Comparison of ENCODE assay signal across 21 mouse cellular contexts in genomic region chr11:20993580-20993979, GRCm38 (mm10).
DNase-seq lines count a peak whose midpoint lies in the region; ATAC-seq and TF ChIP-seq lines count a peak whose summit lies in the region.
"Had no signal": no experiment of that assay in that cellular context is flagged by ENCODE, and none has a peak within 500 bp of the region (broad histone marks: within the 10 kb centered on the region; RNA-seq: fewer than 3 reads in every experiment).

No protein-coding gene starts in this region.

- no peaks in the 10 kb centered on the region for H3K9me3 ChIP-seq in forebrain, embryonic 10.5 days
- H3K9me3 ChIP-seq in forebrain, embryonic 11.5 days (ENCODE audit: control insufficient read depth, low read length) = no peaks in the 10 kb centered on the region
- no peaks in the 10 kb centered on the region for H3K9me3 ChIP-seq in liver, postnatal 0 days (ENCODE audit: low read length)
- H3K9me3 ChIP-seq in liver, embryonic 11.5 days (ENCODE audit: control insufficient read depth, low read length) = no peaks in the 10 kb centered on the region
- H3K9me3 ChIP-seq: forebrain, embryonic 13.5 days; G1E; hindbrain, embryonic 15.5 days had no signal

- H3K79me2 ChIP-seq in liver, adult 2 months (ENCODE audit: control insufficient read depth, insufficient read depth, low read length) = no peaks in the 10 kb centered on the region

- no peak for TF ChIP-seq CTCF in liver, adult 2 months (IDR thresholded peaks at IDR 0.05; ENCODE audit: low read depth, low read length)
- no peak for TF ChIP-seq CTCF in liver, postnatal 0 days (IDR thresholded peaks at IDR 0.05; ENCODE audit: low read depth)
- TF ChIP-seq CTCF in thymus, adult 2 months (IDR thresholded peaks at IDR 0.05; ENCODE audit: borderline replicate concordance, control insufficient read depth, extremely low read depth, insufficient read depth, low read length, poor library complexity) = no peak

- H3K4me1 ChIP-seq in forebrain, embryonic 10.5 days = no peaks in the 10 kb centered on the region
- H3K4me1 ChIP-seq in forebrain, embryonic 11.5 days (replicated peaks; ENCODE audit: control insufficient read depth, insufficient read depth, low read length) = no peaks in the 10 kb centered on the region
- peaks cover 6% of the 10 kb centered on the region for H3K4me1 ChIP-seq in liver, adult 2 months (ENCODE audit: control insufficient read depth, insufficient read depth, low read length)
- H3K4me1 ChIP-seq in liver, postnatal 0 days (ENCODE audit: insufficient read depth) = peaks cover 3% of the 10 kb centered on the region; the same call in 1 of the 2 replicates
- no peaks in the 10 kb centered on the region for H3K4me1 ChIP-seq in liver, embryonic 11.5 days (replicated peaks; ENCODE audit: control insufficient read depth, insufficient read depth, low read length)
- no peaks in the 10 kb centered on the region; the same call in 1 of the 2 replicates for H3K4me1 ChIP-seq in thymus, adult 2 months (replicated peaks; ENCODE audit: control insufficient read depth, insufficient read depth, low read length)
- H3K4me1 ChIP-seq: forebrain, embryonic 13.5 days; hindbrain, embryonic 12.5 days had no signal

- no peak for TF ChIP-seq POLR2A in liver, adult 2 months (IDR thresholded peaks at IDR 0.05; ENCODE audit: extremely low read depth, insufficient read depth, low read length)
- TF ChIP-seq POLR2A in thymus, adult 2 months (IDR thresholded peaks at IDR 0.05; ENCODE audit: control insufficient read depth, extremely low read depth, insufficient read depth, low read length, poor library complexity) = no peak

- H3K9ac ChIP-seq in forebrain, embryonic 11.5 days (ENCODE audit: low read length) = no peak overlapping the region
- H3K9ac ChIP-seq in liver, adult 2 months (ENCODE audit: low read depth, low read length) = no peak overlapping the region
- H3K9ac ChIP-seq in liver, postnatal 0 days (replicated peaks) = no peak overlapping the region
- H3K9ac ChIP-seq in liver, embryonic 11.5 days (ENCODE audit: low read depth, low read length) = no peak overlapping the region
- H3K9ac ChIP-seq: forebrain, embryonic 13.5 days; hindbrain, embryonic 12.5 days; hindbrain, embryonic 15.5 days had no signal

- no peak for TF ChIP-seq EP300 in liver, postnatal 0 days (IDR thresholded peaks at IDR 0.05; ENCODE audit: low read depth)

- peak; percentile 10 for DNase-seq in forebrain, embryonic 10.5 days (ENCODE audit: extremely low spot score, low spot score)
- no peak for DNase-seq in forebrain, embryonic 11.5 days (ENCODE audit: low spot score)
- peak; percentile 82 for DNase-seq in liver, adult 2 months (ENCODE audit: extremely low read depth, low read depth, low spot score)
- DNase-seq in liver, postnatal 0 days = no peak
- peak; percentile 29 for DNase-seq in liver, embryonic 11.5 days (ENCODE audit: low spot score)
- no peak for DNase-seq in kidney, postnatal 36 days
- no peak for DNase-seq in thymus, adult 2 months
- DNase-seq: adrenal gland, adult 2 months; adrenal gland, postnatal 14 days; cerebellum, adult 18-20 months; cerebellum, adult 9-10 months; cerebellum, postnatal 14 days; gastrocnemius, postnatal 14 days; heart, adult 11 months had no signal

- no peak for ATAC-seq in forebrain, embryonic 11.5 days (replicated peaks; ENCODE audit: low FRiP score)
- no peak for ATAC-seq in liver, postnatal 0 days
- no peak for ATAC-seq in liver, embryonic 11.5 days (replicated peaks; ENCODE audit: low FRiP score)
- ATAC-seq: forebrain, embryonic 13.5 days; forebrain, embryonic 16.5 days; Patski had no signal

- no peak overlapping the region for H3K4me2 ChIP-seq in forebrain, embryonic 11.5 days (ENCODE audit: low read depth, low read length, severe bottlenecking)
- H3K4me2 ChIP-seq in liver, postnatal 0 days (ENCODE audit: low read depth, low read length) = no peak overlapping the region
- no peak overlapping the region for H3K4me2 ChIP-seq in liver, embryonic 11.5 days
- H3K4me2 ChIP-seq: forebrain, embryonic 13.5 days; heart, embryonic 11.5 days; hindbrain, embryonic 12.5 days; hindbrain, embryonic 15.5 days had no signal

- H3K27ac ChIP-seq in forebrain, embryonic 10.5 days = no peak overlapping the region
- H3K27ac ChIP-seq in forebrain, embryonic 11.5 days (ENCODE audit: low read depth, low read length) = no peak overlapping the region
- no peak overlapping the region; the same call in 1 of the 2 replicates for H3K27ac ChIP-seq in liver, adult 2 months (replicated peaks; ENCODE audit: insufficient read depth, low read depth, low read length)
- no peak overlapping the region for H3K27ac ChIP-seq in liver, postnatal 0 days (ENCODE audit: low read depth)
- no peak overlapping the region for H3K27ac ChIP-seq in liver, embryonic 11.5 days (ENCODE audit: low read depth, low read length)
- no peak overlapping the region for H3K27ac ChIP-seq in thymus, adult 2 months (ENCODE audit: control insufficient read depth, insufficient read depth, low read length)
- H3K27ac ChIP-seq: forebrain, embryonic 13.5 days; hindbrain, embryonic 12.5 days; hindbrain, embryonic 15.5 days had no signal

- H3K27me3 ChIP-seq in forebrain, embryonic 10.5 days (ENCODE audit: poor library complexity, severe bottlenecking) = no peaks in the 10 kb centered on the region
- H3K27me3 ChIP-seq in forebrain, embryonic 11.5 days (ENCODE audit: control insufficient read depth, insufficient read depth, low read length) = no peaks in the 10 kb centered on the region
- no peaks in the 10 kb centered on the region for H3K27me3 ChIP-seq in liver, adult 2 months (ENCODE audit: control insufficient read depth, insufficient read depth, low read length)
- H3K27me3 ChIP-seq in liver, postnatal 0 days (ENCODE audit: insufficient read depth, low read length) = no peaks in the 10 kb centered on the region
- no peaks in the 10 kb centered on the region for H3K27me3 ChIP-seq in liver, embryonic 11.5 days (replicated peaks; ENCODE audit: control insufficient read depth, insufficient read depth, low read length)
- H3K27me3 ChIP-seq in thymus, adult 2 months (ENCODE audit: control insufficient read depth, insufficient read depth, low read length) = no peaks in the 10 kb centered on the region
- H3K27me3 ChIP-seq: forebrain, embryonic 13.5 days; hindbrain, embryonic 12.5 days; hindbrain, embryonic 15.5 days; Patski had no signal

- WGBS in forebrain, embryonic 10.5 days = 96% methylated on average over 4 of the region's 4 CpGs
- 91% methylated on average over 4 of the region's 4 CpGs for WGBS in forebrain, embryonic 11.5 days
- 58% methylated on average over 4 of the region's 4 CpGs for WGBS in liver, adult 2 months
- 72% methylated on average over 4 of the region's 4 CpGs for WGBS in liver, postnatal 0 days (ENCODE audit: insufficient replicate concordance)
- 76% methylated on average over 4 of the region's 4 CpGs for WGBS in liver, embryonic 11.5 days
- 88% methylated on average over 4 of the region's 4 CpGs for WGBS in thymus, adult 2 months

- no peaks in the 10 kb centered on the region for H3K36me3 ChIP-seq in forebrain, embryonic 10.5 days (replicated peaks)
- no peaks in the 10 kb centered on the region for H3K36me3 ChIP-seq in forebrain, embryonic 11.5 days (ENCODE audit: control insufficient read depth, insufficient read depth, low read length)
- no peaks in the 10 kb centered on the region for H3K36me3 ChIP-seq in liver, adult 2 months (ENCODE audit: control insufficient read depth, insufficient read depth, low read length)
- H3K36me3 ChIP-seq in liver, postnatal 0 days (replicated peaks; ENCODE audit: insufficient read depth, low read length) = no peaks in the 10 kb centered on the region
- H3K36me3 ChIP-seq in liver, embryonic 11.5 days (ENCODE audit: control insufficient read depth, insufficient read depth, low read length) = no peaks in the 10 kb centered on the region
- H3K36me3 ChIP-seq in thymus, adult 2 months (ENCODE audit: control insufficient read depth, insufficient read depth, low read length) = no peaks in the 10 kb centered on the region
- H3K36me3 ChIP-seq: G1E; hindbrain, embryonic 12.5 days; hindbrain, embryonic 15.5 days had no signal

- H3K4me3 ChIP-seq in forebrain, embryonic 10.5 days = no peak overlapping the region
- H3K4me3 ChIP-seq in forebrain, embryonic 11.5 days (ENCODE audit: low read depth, low read length) = no peak overlapping the region
- no peak overlapping the region for H3K4me3 ChIP-seq in liver, adult 2 months (ENCODE audit: insufficient read depth, low read depth, low read length)
- H3K4me3 ChIP-seq in liver, postnatal 0 days (ENCODE audit: low read depth, low read length) = no peak overlapping the region
- no peak overlapping the region for H3K4me3 ChIP-seq in liver, embryonic 11.5 days (ENCODE audit: low read depth, low read length)
- no peak overlapping the region for H3K4me3 ChIP-seq in thymus, adult 2 months (ENCODE audit: control insufficient read depth, insufficient read depth, low read length)
- H3K4me3 ChIP-seq: forebrain, embryonic 13.5 days; hindbrain, embryonic 12.5 days; hindbrain, embryonic 15.5 days had no signal

Comparison
In these comparisons a context has a peak if more than half of its experiments do, and no peak if none do; other contexts are left out.
1. DNase-seq: peak in forebrain, embryonic 10.5 days (single experiment), liver, adult 2 months (single experiment) and liver, embryonic 11.5 days (single experiment); none in forebrain, embryonic 11.5 days (single experiment), liver, postnatal 0 days (single experiment), kidney, postnatal 36 days (0 of 2) and thymus, adult 2 months (single experiment).